Mouse (Mus musculus) forebrain, embryonic 14.5 days (tissue): ENCODE measurements around the gene Snrnp48. TPM values are rescaled to one million over a fixed set of nuclear protein-coding genes. Genes with fewer than 3 reads are reported as not detected.
A peak's percentile ranks its signal among the peaks of the same experiment; 100 is the strongest.

Experiments
- ATAC-seq: fragments of 200-750 bp; cut with Nextera tagmentation; 2 replicates; pipeline ENCODE4 v1.8.0; 2017; ENCODE audit warnings: mild to moderate bottlenecking, moderate library complexity
- DNase-seq: peaks from one replicate; pipeline ENCODE4 v3.0.0-alpha.2; 2015; ENCODE audit warnings: low spot score
- H3K27ac ChIP-seq: fragments of 300-500 bp; sonication (generic); 2 replicates; pipeline ENCODE4 v1.5.1; 2014; ENCODE audit warnings: low read depth, mild to moderate bottlenecking, control low read depth, low read length, moderate library complexity
- H3K27me3 ChIP-seq: fragments of 300-500 bp; sonication (generic); replicated peaks from 2 replicates; pipeline ENCODE4 v1.6.1; 2014; ENCODE audit warnings: low read length, control low read depth, mixed read lengths; ENCODE audit not compliant: control insufficient read depth, insufficient read depth
- H3K36me3 ChIP-seq: fragments of 300-500 bp; sonication (generic); 2 replicates; pipeline ENCODE4 v1.6.1; 2014; ENCODE audit warnings: low read length, control low read depth; ENCODE audit not compliant: control insufficient read depth, insufficient read depth
- H3K4me1 ChIP-seq: fragments of 300-500 bp; sonication (generic); 2 replicates; pipeline ENCODE4 v1.6.1; 2014; ENCODE audit warnings: antibody characterized with exemption, low read length, control low read depth; ENCODE audit not compliant: control insufficient read depth, insufficient read depth
- H3K4me2 ChIP-seq: fragments of 300-500 bp; sonication (generic); 2 replicates; pipeline ENCODE4 v1.6.1; 2014; ENCODE audit warnings: mild to moderate bottlenecking, control low read depth, low read length
- H3K4me3 ChIP-seq: fragments of 300-500 bp; sonication (generic); 2 replicates; pipeline ENCODE4 v1.5.1; 2014; ENCODE audit warnings: low read depth, low read length, control low read depth
- H3K9ac ChIP-seq: fragments of 300-500 bp; sonication (generic); 2 replicates; pipeline ENCODE4 v1.6.1; 2014; ENCODE audit warnings: mild to moderate bottlenecking, low read length, control low read depth, moderate library complexity
- H3K9me3 ChIP-seq: fragments of 300-500 bp; sonication (generic); replicated peaks from 2 replicates; pipeline ENCODE4 v1.6.1; 2016; ENCODE audit warnings: low read length, control low read depth, mixed read lengths; ENCODE audit not compliant: control insufficient read depth
- WGBS: fragments of 180-500 bp; shearing (Covaris S2); extraction: QIAGEN DNeasy Blood & Tissue Kit; methylation state at CpG from one replicate; pipeline ENCODE4 v1.1.7; 2014; 5-methylcytosine and 5-hydroxymethylcytosine counted together
- polyA plus RNA-seq: library from polyadenylated mRNA; unstranded; fragments of >200 nt; fragmentation: Nextera tagmentation; extraction: Ambion mirVana; gene quantifications from 2 replicates; pipeline ENCODE4 v1.2.1, GENCODE M21; 2014

The Snrnp48 gene
- polyA plus RNA-seq, 1 experiment from 2014 or later, result 24.5 TPM

GRCm38 (mm10) chr13:38201413-38201812 lies 3.3 kb upstream of the Snrnp48 start:
- H3K27me3 ChIP-seq, result no peaks in the 10 kb centered on the region
- H3K4me3 ChIP-seq, result no peak overlapping the region
- peaks cover 8% of the 10 kb centered on the region for H3K4me1 ChIP-seq
- 84% methylated on average over 6 of the region's 6 CpGs for WGBS
- no peak overlapping the region for H3K27ac ChIP-seq
- no peak overlapping the region for H3K9ac ChIP-seq
- peaks cover 1% of the 10 kb centered on the region; the same call in 1 of the 2 replicates for H3K9me3 ChIP-seq
- no peak overlapping the region for H3K4me2 ChIP-seq
- ATAC-seq, result no peak
- H3K36me3 ChIP-seq, result no peaks in the 10 kb centered on the region
- no peak for DNase-seq

- no peaks in the 10 kb centered on the region for H3K9me3 ChIP-seq
- no peak overlapping the region for H3K27ac ChIP-seq
- H3K4me1 ChIP-seq, result peaks cover 8% of the 10 kb centered on the region
- ATAC-seq (no peak), DNase-seq (no peak)
- H3K4me2 ChIP-seq, result peak overlapping the region; percentile 69
- no peaks in the 10 kb centered on the region for H3K36me3 ChIP-seq
- WGBS, result 61% methylated on average over 4 of the region's 4 CpGs
- H3K27me3 ChIP-seq, result no peaks in the 10 kb centered on the region
- peak overlapping the region; percentile 79 for H3K4me3 ChIP-seq
- no peak overlapping the region for H3K9ac ChIP-seq
These were observed 567 bp upstream of the Snrnp48 start for GRCm38 (mm10) chr13:38204171-38204570.

- peaks cover 2% of the 10 kb centered on the region for H3K4me1 ChIP-seq
- ATAC-seq (no peak), DNase-seq (no peak)
- no peak overlapping the region for H3K27ac ChIP-seq
- no peak overlapping the region for H3K4me2 ChIP-seq
- peaks cover 46% of the 10 kb centered on the region for H3K36me3 ChIP-seq
- H3K4me3 ChIP-seq, result no peak overlapping the region
- 97% methylated on average over 5 of the region's 5 CpGs for WGBS
- no peaks in the 10 kb centered on the region for H3K9me3 ChIP-seq
- H3K27me3 ChIP-seq, result no peaks in the 10 kb centered on the region
- no peak overlapping the region for H3K9ac ChIP-seq
These were observed 6.4 kb downstream of the Snrnp48 start for GRCm38 (mm10) chr13:38211122-38211521.

- DNase-seq, result no peak
These were observed 13.9 kb downstream of the Snrnp48 start for GRCm38 (mm10) chr13:38218686-38219085.

DNA sequence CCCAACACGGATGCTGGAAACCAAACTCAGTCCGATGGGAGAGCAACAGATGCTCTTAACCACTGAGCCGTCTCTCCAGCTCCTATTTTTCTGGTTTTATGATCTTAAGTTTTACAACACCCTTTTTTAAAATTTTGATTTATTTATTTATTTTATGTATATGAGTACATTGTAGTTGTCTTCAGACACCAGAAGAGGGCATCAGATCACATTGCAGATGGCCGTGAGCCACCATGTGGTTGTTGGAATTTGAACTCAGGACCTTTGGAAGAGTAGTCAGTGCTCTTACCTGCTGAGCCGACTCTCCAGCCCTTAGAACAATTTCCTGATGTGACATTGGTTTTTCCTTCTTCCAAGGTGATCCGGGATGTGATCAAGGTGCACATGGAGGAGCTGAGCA lies 15.6 kb downstream of the Snrnp48 start:
- DNase-seq (no peak), ATAC-seq (no peak)
- H3K9me3 ChIP-seq, result no peaks in the 10 kb centered on the region
- H3K4me1 ChIP-seq, result no peaks in the 10 kb centered on the region
- H3K9ac ChIP-seq, result no peak overlapping the region
- 93% methylated on average over 6 of the region's 6 CpGs for WGBS
- H3K4me2 ChIP-seq, result no peak overlapping the region
- H3K4me3 ChIP-seq, result no peak overlapping the region
- H3K36me3 ChIP-seq, result peaks cover 89% of the 10 kb centered on the region
- H3K27ac ChIP-seq, result no peak overlapping the region
- no peaks in the 10 kb centered on the region for H3K27me3 ChIP-seq

More at GRCm38 (mm10) chr13:38218686-38219085, 13.9 kb downstream of the Snrnp48 start:
- Histone ChIP-seq H3K9ac (no peak overlapping the region), H3K9me3 (no peaks in the 10 kb centered on the region), H3K36me3 (peaks cover 82% of the 10 kb centered on the region), H3K4me1 (no peaks in the 10 kb centered on the region), H3K27me3 (no peaks in the 10 kb centered on the region), H3K4me2 (no peak overlapping the region), H3K4me3 (no peak overlapping the region), H3K27ac (no peak overlapping the region)
- WGBS, result 83% methylated on average over 3 of the region's 3 CpGs
- no peak for ATAC-seq

DNA sequence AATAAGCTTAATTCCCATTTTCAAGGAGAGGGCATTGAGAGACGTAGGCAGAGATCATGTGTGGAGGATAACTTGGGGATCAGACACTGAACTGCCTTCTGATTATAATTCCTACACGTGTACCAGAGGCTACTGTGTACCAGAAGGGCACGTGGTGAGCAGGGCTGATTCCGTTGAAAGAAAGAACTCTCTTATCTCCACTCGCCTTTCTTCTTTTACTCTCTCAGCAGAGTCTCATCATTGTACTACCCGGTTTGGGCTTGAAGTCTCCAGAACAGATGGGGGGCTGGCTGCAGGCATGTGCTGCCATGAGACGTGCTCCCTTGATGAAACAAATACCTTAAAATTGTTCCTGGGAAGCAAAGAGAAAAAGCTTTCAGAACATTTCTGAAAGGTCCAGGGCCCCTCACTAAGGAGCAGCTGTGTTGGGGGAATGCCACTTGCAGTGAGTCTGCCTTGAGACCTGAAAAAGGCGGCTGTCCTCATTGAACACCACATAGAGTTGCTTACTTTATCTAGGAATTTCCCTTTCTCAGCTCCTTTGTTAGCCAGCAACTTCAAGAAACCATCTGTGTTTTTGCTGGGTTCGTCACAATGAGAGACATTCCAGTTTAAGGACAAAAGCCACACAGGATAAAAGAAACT lies 25.6 kb downstream of the Snrnp48 start:
- 59% methylated on average over 9 of the region's 9 CpGs for WGBS
- Histone ChIP-seq H3K9ac (no peak overlapping the region), H3K27ac (no peak overlapping the region), H3K4me1 (no peaks in the 10 kb centered on the region), H3K27me3 (no peaks in the 10 kb centered on the region), H3K4me2 (no peak overlapping the region), H3K36me3 (peaks cover 17% of the 10 kb centered on the region), H3K9me3 (no peaks in the 10 kb centered on the region), H3K4me3 (no peak overlapping the region)
- DNase-seq, result peak; percentile 46
- ATAC-seq, result peak; percentile 68

GRCm38 (mm10) chr13:38232411-38232810 lies 27.7 kb downstream of the Snrnp48 start:
- Histone ChIP-seq H3K4me1 (no peaks in the 10 kb centered on the region), H3K36me3 (peaks cover 13% of the 10 kb centered on the region), H3K9ac (no peak overlapping the region), H3K27me3 (no peaks in the 10 kb centered on the region), H3K9me3 (no peaks in the 10 kb centered on the region), H3K4me2 (no peak overlapping the region), H3K4me3 (no peak overlapping the region), H3K27ac (no peak overlapping the region)
- DNase-seq (no peak), ATAC-seq (no peak)
- WGBS, result 81% methylated on average over 4 of the region's 4 CpGs

- H3K27me3 ChIP-seq, result no peaks in the 10 kb centered on the region
- no peaks in the 10 kb centered on the region for H3K9me3 ChIP-seq
- no peak for DNase-seq
- H3K4me2 ChIP-seq, result no peak overlapping the region
- no peak for ATAC-seq
- no peak overlapping the region for H3K9ac ChIP-seq
- H3K27ac ChIP-seq, result no peak overlapping the region
- no peak overlapping the region for H3K4me3 ChIP-seq
- WGBS, result 72% methylated on average over 3 of the region's 3 CpGs
- H3K36me3 ChIP-seq, result peaks cover 8% of the 10 kb centered on the region
- H3K4me1 ChIP-seq, result no peaks in the 10 kb centered on the region
These were observed 28.3 kb downstream of the Snrnp48 start for GRCm38 (mm10) chr13:38232856-38233625.

GRCm38 (mm10) chr13:38234651-38235050 lies 29.9 kb downstream of the Snrnp48 start:
- 72% methylated on average over 5 of the region's 5 CpGs for WGBS
- no peak for ATAC-seq
- H3K27me3 ChIP-seq, result no peaks in the 10 kb centered on the region
- no peaks in the 10 kb centered on the region for H3K4me1 ChIP-seq
- H3K4me3 ChIP-seq, result no peak overlapping the region
- no peak overlapping the region for H3K9ac ChIP-seq
- H3K27ac ChIP-seq, result no peak overlapping the region
- no peaks in the 10 kb centered on the region for H3K9me3 ChIP-seq
- no peak for DNase-seq
- no peaks in the 10 kb centered on the region for H3K36me3 ChIP-seq
- H3K4me2 ChIP-seq, result no peak overlapping the region
